Mouse (Mus musculus) hindbrain, embryonic 15.5 days (tissue): ENCODE data around the gene Cryl1. TPM values are rescaled to one million over a fixed set of nuclear protein-coding genes. Genes with fewer than 3 reads are reported as not detected.

Source experiments
- ATAC-seq: fragments of 200-750 bp; cut with Nextera tagmentation; 2 replicates; pipeline ENCODE4 v1.8.0; 2017; ENCODE audit warnings: low read depth, moderate number of reproducible peaks, moderate TSS enrichment; ENCODE audit not compliant: low FRiP score
- H3K27ac ChIP-seq: fragments of 300-500 bp; sonication (generic); replicated peaks from 2 replicates; pipeline ENCODE4 v1.5.1; 2015; ENCODE audit warnings: mild to moderate bottlenecking, inconsistent platforms
- H3K27me3 ChIP-seq: fragments of 300-500 bp; sonication (generic); 2 replicates; pipeline ENCODE4 v1.6.1; 2015; ENCODE audit warnings: control low read depth, inconsistent platforms
- H3K36me3 ChIP-seq: fragments of 300-500 bp; sonication (generic); 2 replicates; pipeline ENCODE4 v1.6.1; 2015; ENCODE audit warnings: control low read depth, inconsistent platforms
- H3K4me1 ChIP-seq: fragments of 300-500 bp; sonication (generic); replicated peaks from 2 replicates; pipeline ENCODE4 v1.6.1; 2015; ENCODE audit warnings: control low read depth, inconsistent platforms
- H3K4me2 ChIP-seq: fragments of 300-500 bp; sonication (generic); 2 replicates; pipeline ENCODE4 v1.6.1; 2015; ENCODE audit warnings: moderate library complexity, mild to moderate bottlenecking, inconsistent platforms
- H3K4me3 ChIP-seq: fragments of 300-500 bp; sonication (generic); 2 replicates; pipeline ENCODE4 v1.5.1; 2015; ENCODE audit warnings: mild to moderate bottlenecking, inconsistent platforms
- H3K9ac ChIP-seq: fragments of 300-500 bp; sonication (generic); 2 replicates; pipeline ENCODE4 v1.6.1; 2015; ENCODE audit warnings: inconsistent platforms
- H3K9me3 ChIP-seq: fragments of 300-500 bp; sonication (generic); 2 replicates; pipeline ENCODE4 v1.6.1; 2016; ENCODE audit warnings: control low read depth, inconsistent platforms
- WGBS: fragments of 180-500 bp; shearing (Covaris S2); methylation state at CpG from one replicate; pipeline ENCODE4 v1.1.7; 2015; 5-methylcytosine and 5-hydroxymethylcytosine counted together
- polyA plus RNA-seq: library from polyadenylated mRNA; unstranded; fragments of >200 nt; fragmentation: Nextera tagmentation; extraction: Ambion mirVana; gene quantifications from 2 replicates; pipeline ENCODE4 v1.2.1, GENCODE M21; 2015

The Cryl1 gene
- polyA plus RNA-seq, 1 experiment from 2014 or later = 11.8 TPM

DNA sequence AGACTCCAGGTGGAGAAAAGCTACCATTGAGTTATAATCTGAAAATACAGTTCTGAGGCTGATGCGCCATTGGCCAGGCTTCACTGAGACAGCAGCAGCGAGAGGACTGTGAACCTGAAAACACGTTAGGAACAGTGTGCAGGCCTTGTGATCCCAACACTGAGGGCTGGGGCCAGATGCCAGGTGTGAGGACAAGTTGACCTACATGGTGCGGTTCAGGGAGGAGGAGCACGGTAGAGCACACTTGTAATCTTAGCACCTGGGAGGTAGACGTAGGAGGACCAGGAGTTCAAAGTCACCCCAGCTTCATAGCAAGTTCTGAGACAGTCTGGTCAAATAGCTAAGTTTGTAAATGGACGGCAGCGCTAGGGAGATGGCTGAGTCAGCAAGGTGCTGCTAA is 139.0 kb downstream of the Cryl1 start:
- H3K27ac ChIP-seq = no peak overlapping the region
- H3K4me3 ChIP-seq = no peak overlapping the region
- no peaks in the 10 kb centered on the region for H3K4me1 ChIP-seq
- no peak for ATAC-seq
- no peaks in the 10 kb centered on the region for H3K9me3 ChIP-seq
- H3K9ac ChIP-seq = no peak overlapping the region
- H3K4me2 ChIP-seq = no peak overlapping the region
- 93% methylated on average over 8 of the region's 8 CpGs for WGBS
- no peaks in the 10 kb centered on the region for H3K36me3 ChIP-seq
- no peaks in the 10 kb centered on the region for H3K27me3 ChIP-seq

DNA sequence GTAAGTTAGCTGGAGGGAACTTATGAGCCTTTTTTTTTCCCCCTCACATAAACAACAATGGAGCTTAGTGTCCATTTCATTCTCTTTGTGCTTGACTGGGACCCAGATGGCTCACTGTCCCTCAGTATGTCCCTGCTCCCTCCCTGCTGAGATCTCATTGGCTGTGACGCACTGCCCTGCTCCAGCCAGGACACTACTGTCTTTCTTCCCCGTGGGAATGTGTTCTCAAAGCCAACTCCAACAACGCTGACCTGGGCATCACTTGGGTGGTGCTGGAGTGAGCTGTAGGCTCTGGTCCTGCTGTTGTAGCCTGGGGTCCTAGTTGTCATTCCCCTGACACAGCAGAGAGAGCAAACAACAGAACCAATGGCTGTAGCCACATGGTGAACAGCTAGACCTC is 149.7 kb downstream of the Cryl1 start:
- Histone ChIP-seq H3K4me2 (no peak overlapping the region), H3K36me3 (no peaks in the 10 kb centered on the region), H3K27me3 (no peaks in the 10 kb centered on the region), H3K4me3 (no peak overlapping the region), H3K9me3 (no peaks in the 10 kb centered on the region), H3K4me1 (no peaks in the 10 kb centered on the region), H3K9ac (no peak overlapping the region), H3K27ac (no peak overlapping the region)
- ATAC-seq = no peak
- 43% methylated on average over 3 of the region's 3 CpGs for WGBS

DNA sequence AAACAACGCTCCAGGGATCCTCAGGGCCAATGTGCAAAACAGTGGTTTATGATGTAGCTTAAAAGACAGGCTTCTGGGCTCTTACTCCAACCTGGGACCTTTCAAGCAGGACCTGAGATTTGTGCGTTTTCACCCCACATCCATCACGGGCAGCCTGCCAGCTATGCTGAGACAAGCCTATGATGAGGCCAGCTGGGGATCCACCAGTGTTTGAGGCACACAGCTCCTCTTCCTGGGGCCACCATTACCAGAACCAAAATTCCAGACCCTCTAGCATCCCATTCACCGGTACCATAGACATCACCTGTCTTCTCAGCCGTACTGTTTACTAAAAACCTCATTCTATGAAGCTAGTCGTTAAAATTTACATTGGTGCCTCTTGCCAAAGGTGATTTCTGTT is 151.8 kb downstream of the Cryl1 start:
- 83% methylated on average over 6 of the region's 6 CpGs for WGBS
- Histone ChIP-seq H3K4me2 (no peak overlapping the region), H3K4me3 (no peak overlapping the region), H3K27ac (no peak overlapping the region), H3K27me3 (no peaks in the 10 kb centered on the region), H3K36me3 (no peaks in the 10 kb centered on the region), H3K9ac (no peak overlapping the region), H3K4me1 (no peaks in the 10 kb centered on the region), H3K9me3 (no peaks in the 10 kb centered on the region)
- no peak for ATAC-seq

DNA sequence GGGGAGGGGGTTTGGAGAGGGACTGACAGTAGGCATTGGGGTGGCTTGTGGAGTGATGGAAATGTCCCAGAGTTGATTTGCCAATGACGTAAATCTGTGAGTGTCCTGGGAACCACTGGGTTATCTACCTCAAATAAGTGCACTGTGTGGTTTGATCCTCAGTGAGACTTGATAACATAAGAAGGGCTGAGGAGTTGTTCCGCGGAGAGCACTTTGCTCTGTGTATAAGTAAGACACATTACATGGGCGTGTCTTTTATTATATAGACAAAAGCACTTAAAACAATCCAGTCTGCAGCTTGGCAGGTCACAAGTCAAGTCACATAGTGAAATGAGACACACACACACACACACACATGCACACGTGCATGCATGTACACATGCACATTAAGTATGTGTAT is 155.4 kb downstream of the Cryl1 start:
- Histone ChIP-seq H3K9ac (no peak overlapping the region), H3K4me1 (no peaks in the 10 kb centered on the region)
- WGBS = 88% methylated on average over 5 of the region's 5 CpGs

DNA sequence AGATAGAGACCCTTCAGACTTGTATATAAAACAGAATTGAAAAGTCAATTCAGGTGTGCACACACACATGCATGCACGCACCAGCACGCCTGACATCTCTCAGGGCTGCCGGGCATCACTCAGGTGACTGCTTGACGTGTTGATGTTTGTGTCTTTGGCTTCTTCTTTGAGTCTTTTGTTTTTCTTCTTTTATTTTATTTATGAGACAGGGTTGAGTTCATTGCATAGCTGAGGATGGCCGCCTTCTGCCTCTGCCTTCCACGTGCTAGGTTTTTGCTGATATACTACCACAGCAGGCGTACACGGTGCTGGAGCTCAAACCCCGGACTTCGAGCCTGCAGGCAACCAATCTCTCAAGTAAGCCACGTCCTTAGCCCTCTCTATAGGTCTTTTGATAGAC is 163.1 kb downstream of the Cryl1 start:
- no peak for ATAC-seq
- no peaks in the 10 kb centered on the region for H3K9me3 ChIP-seq
- WGBS = 83% methylated on average over 11 of the region's 11 CpGs
- no peaks in the 10 kb centered on the region for H3K4me1 ChIP-seq
- no peaks in the 10 kb centered on the region for H3K36me3 ChIP-seq
- no peak overlapping the region for H3K4me3 ChIP-seq
- no peak overlapping the region for H3K27ac ChIP-seq
- no peak overlapping the region for H3K9ac ChIP-seq
- H3K27me3 ChIP-seq = no peaks in the 10 kb centered on the region
- H3K4me2 ChIP-seq = no peak overlapping the region

More for the DNA sequence above, 155.4 kb downstream of the Cryl1 start:
- H3K27ac ChIP-seq = no peak overlapping the region
- H3K9me3 ChIP-seq = no peaks in the 10 kb centered on the region
- no peak overlapping the region for H3K4me3 ChIP-seq
- ATAC-seq = no peak
- no peaks in the 10 kb centered on the region for H3K27me3 ChIP-seq
- no peaks in the 10 kb centered on the region for H3K36me3 ChIP-seq
- H3K4me2 ChIP-seq = no peak overlapping the region

DNA sequence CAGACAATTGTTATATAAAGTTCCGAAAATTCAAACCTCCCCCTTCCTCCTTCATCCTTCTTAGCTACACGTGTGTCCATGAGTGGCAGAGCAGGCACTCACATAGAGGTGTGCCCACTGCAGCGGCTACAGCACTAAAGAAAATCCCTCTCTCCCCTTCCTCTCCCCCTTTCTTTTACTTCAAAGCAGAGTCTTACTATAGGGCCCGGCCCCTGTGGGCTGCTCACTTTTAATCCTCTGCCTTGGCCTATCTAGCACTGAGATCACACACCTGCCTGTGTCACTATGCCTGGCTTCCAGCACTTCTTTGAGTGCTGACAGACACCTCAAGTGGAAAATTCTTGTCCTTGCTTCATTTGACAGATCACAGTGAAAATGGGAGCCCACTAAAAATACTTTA is 163.6 kb downstream of the Cryl1 start:
- Histone ChIP-seq H3K4me2 (no peak overlapping the region), H3K9me3 (no peaks in the 10 kb centered on the region), H3K4me1 (no peaks in the 10 kb centered on the region), H3K27me3 (no peaks in the 10 kb centered on the region), H3K9ac (no peak overlapping the region), H3K4me3 (no peak overlapping the region), H3K27ac (no peak overlapping the region), H3K36me3 (no peaks in the 10 kb centered on the region)
- no peak for ATAC-seq
- 15% methylated on average over 4 of the region's 4 CpGs for WGBS

DNA sequence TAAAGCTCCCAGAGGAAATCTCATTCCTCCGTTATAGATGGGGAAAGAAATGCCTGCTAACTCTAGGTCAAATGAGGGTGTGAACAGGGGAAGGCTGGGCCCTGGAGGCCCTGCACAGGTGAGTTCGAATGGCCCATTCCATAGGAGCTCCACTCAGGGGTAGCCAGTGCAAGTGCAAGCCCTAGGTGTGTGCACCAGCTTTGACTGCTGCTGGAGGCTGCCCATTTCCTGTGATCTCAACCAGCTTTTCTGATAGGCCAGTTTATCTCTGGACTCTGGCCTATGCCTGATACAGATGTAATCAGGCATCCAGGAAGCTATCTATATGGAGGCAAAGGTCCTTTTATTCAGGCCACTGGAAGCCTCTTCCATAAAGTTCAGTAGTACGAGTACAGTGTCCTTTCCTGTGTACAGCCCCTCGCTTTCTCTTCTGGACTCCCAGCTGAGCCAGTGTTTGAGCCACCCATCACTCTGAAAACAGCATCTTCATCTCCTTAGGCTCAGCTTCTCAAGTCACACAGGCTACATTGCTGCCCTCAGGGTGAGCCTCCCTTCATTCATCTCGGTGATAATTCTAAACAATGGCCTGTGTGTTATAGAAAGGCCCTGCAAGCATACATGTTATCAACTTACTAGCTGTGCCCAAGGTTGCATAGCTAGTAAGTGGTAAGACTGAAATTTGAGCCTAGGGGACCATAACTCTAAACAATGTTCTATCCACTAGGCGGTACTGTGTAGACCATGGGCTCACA is 167.9 kb downstream of the Cryl1 start:
- Histone ChIP-seq H3K9me3 (no peaks in the 10 kb centered on the region), H3K36me3 (no peaks in the 10 kb centered on the region), H3K27me3 (no peaks in the 10 kb centered on the region), H3K9ac (no peak overlapping the region), H3K4me2 (no peak overlapping the region), H3K4me3 (no peak overlapping the region), H3K27ac (no peak overlapping the region), H3K4me1 (no peaks in the 10 kb centered on the region)
- ATAC-seq = no peak
- WGBS = 78% methylated on average over 6 of the region's 6 CpGs

Other genes starting within 250 kb of the Cryl1 start
- gene Ift88, start 25.5 kb upstream of the Cryl1 start, polyA plus RNA-seq = 17.0 and 18.8 TPM in 2 replicates
- 6.1 and 7.4 TPM in 2 replicates for gene Il17d, start 126.2 kb upstream of the Cryl1 start, polyA plus RNA-seq
- 89.6 and 94.9 TPM in 2 replicates for gene Eef1akmt1, start 173.1 kb upstream of the Cryl1 start, polyA plus RNA-seq